Mouse (Mus musculus): ENCODE results near the gene Rpl35. TPM values are rescaled to one million over a fixed set of nuclear protein-coding genes. Genes with fewer than 3 reads are reported as not detected.
A peak's percentile ranks its signal among the peaks of the same experiment; 100 is the strongest.

Rpl35 gene
- polyA plus RNA-seq, 1 experiment from 2014 or later = 585 TPM

DNA sequence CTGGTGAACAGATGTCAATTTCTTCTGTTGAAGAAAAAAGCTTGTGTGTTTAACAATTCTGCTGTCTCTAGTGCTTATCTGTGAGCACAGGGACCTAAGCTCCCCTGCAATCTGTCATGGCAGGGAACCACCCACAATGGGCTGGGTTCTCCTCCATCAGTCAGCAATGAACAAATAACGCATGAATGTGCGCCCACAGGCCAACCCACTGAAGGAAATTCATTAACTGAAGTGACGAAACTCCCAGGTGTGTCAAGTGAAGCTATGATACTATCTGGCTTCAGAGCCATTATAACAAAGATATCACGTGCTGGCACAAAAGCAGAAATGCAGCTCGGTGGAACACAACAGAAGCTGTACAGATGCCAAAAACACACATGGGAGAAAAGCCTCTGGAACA, 35.4 kb downstream of the Rpl35 start:
- TF ChIP-seq CTCF (IDR thresholded peaks at IDR 0.05; ENCODE audit: low read depth) = no peak
- H3K27ac ChIP-seq (ENCODE audit: low read depth, low read length) = no peak overlapping the region
- WGBS = 33% methylated on average over 5 of the region's 5 CpGs
- no peaks in the 10 kb centered on the region for H3K4me1 ChIP-seq (replicated peaks; ENCODE audit: control insufficient read depth, insufficient read depth, low read length)
- peak; percentile 73 for ATAC-seq
- no peak overlapping the region for H3K4me3 ChIP-seq (ENCODE audit: low read depth, low read length)
- no peaks in the 10 kb centered on the region for H3K9me3 ChIP-seq (ENCODE audit: control insufficient read depth)
- no peaks in the 10 kb centered on the region for H3K27me3 ChIP-seq (replicated peaks; ENCODE audit: control insufficient read depth, insufficient read depth, low read length)
- H3K36me3 ChIP-seq (ENCODE audit: control insufficient read depth, insufficient read depth) = no peaks in the 10 kb centered on the region
- no peak overlapping the region for H3K4me2 ChIP-seq (replicated peaks; ENCODE audit: low read depth)
- H3K9ac ChIP-seq (ENCODE audit: low read depth, low read length) = no peak overlapping the region

DNA sequence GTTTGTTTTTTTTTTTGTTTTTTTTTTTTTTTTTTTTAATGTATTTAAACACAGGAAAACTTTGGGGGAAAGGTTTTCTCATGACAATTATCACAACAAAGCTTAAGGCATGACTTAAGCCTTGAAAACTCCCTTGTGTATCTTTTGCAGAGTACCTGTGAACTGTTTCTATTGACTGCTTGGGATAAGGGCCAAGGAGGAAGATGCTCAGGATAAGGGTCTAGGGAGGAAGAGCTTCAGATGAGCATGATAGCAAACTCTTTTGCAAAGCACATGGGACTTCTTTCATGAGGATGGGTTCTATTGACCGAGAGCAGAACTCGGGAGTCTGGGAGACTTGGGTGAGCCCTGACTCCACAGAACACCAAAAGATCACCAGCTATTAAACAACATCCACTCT, 35.8 kb downstream of the Rpl35 start:
- Histone ChIP-seq H3K9me3 (ENCODE audit: control insufficient read depth) (no peaks in the 10 kb centered on the region), H3K4me3 (ENCODE audit: low read depth, low read length) (no peak overlapping the region), H3K36me3 (ENCODE audit: control insufficient read depth, insufficient read depth) (no peaks in the 10 kb centered on the region), H3K4me2 (replicated peaks; ENCODE audit: low read depth) (no peak overlapping the region), H3K27ac (ENCODE audit: low read depth, low read length) (no peak overlapping the region), H3K27me3 (replicated peaks; ENCODE audit: control insufficient read depth, insufficient read depth, low read length) (no peaks in the 10 kb centered on the region), H3K4me1 (replicated peaks; ENCODE audit: control insufficient read depth, insufficient read depth, low read length) (no peaks in the 10 kb centered on the region), H3K9ac (ENCODE audit: low read depth, low read length) (no peak overlapping the region)
- 73% methylated on average over 2 of the region's 2 CpGs for WGBS
- ATAC-seq = no peak
- no peak for TF ChIP-seq CTCF (IDR thresholded peaks at IDR 0.05; ENCODE audit: low read depth)

DNA sequence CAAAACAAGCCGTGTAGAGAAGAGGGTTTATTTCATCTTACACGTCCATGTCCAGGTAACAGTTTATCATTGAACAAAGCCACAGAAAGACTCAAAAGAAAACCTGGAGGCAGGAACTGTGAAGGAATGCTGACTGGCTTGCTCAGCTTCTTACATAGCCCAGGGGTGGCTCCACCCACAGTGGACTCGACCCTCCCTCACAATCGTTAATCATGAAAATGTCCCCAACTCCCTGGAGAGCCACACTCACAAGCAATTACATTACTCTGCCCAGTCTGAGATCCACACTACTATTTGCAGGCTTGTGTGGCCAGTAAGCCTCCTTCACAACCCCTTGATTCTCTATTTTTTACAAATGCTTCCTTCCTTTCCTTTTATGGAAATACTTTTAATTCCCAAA, 41.2 kb downstream of the Rpl35 start:
- no peaks in the 10 kb centered on the region for H3K9me3 ChIP-seq (ENCODE audit: control insufficient read depth)
- H3K4me3 ChIP-seq (ENCODE audit: low read depth, low read length) = no peak overlapping the region
- WGBS = 24% methylated on average over 4 of the region's 4 CpGs
- no peak overlapping the region for H3K9ac ChIP-seq (ENCODE audit: low read depth, low read length)
- no peaks in the 10 kb centered on the region for H3K27me3 ChIP-seq (replicated peaks; ENCODE audit: control insufficient read depth, insufficient read depth, low read length)
- no peaks in the 10 kb centered on the region for H3K4me1 ChIP-seq (replicated peaks; ENCODE audit: control insufficient read depth, insufficient read depth, low read length)
- ATAC-seq = no peak
- H3K4me2 ChIP-seq (replicated peaks; ENCODE audit: low read depth) = no peak overlapping the region
- no peaks in the 10 kb centered on the region for H3K36me3 ChIP-seq (ENCODE audit: control insufficient read depth, insufficient read depth)
- no peak for TF ChIP-seq CTCF (IDR thresholded peaks at IDR 0.05; ENCODE audit: low read depth)
- no peak overlapping the region for H3K27ac ChIP-seq (ENCODE audit: low read depth, low read length)

DNA sequence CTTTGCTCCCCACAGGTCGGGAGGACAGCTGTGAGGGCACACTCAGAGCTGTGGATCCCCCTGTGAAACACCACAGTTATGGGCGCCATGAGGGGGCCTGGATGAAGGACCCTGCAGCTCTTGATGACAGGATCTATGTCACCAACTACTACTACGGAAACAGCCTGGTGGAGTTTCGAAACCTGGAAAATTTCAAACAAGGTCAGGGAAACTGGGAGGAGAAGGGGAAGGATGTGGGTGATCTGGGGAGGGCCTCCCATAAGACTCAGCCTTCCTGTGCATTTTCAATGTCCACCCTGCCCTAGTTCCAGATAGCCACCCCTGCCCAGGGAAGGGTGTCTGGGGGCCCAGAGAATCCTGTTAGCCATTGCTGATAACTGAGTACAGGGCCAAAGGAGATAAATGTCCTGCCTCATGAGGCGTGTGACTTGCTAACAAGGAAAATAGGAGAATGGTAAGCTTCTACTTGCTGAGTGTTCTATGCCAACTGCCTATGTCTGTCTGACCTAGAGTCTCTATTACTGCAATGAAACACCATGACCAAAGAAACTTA, 47.7 kb downstream of the Rpl35 start:
- WGBS = 78% methylated on average over 5 of the region's 5 CpGs
- H3K4me1 ChIP-seq (replicated peaks; ENCODE audit: control insufficient read depth, insufficient read depth, low read length) = no peaks in the 10 kb centered on the region

DNA sequence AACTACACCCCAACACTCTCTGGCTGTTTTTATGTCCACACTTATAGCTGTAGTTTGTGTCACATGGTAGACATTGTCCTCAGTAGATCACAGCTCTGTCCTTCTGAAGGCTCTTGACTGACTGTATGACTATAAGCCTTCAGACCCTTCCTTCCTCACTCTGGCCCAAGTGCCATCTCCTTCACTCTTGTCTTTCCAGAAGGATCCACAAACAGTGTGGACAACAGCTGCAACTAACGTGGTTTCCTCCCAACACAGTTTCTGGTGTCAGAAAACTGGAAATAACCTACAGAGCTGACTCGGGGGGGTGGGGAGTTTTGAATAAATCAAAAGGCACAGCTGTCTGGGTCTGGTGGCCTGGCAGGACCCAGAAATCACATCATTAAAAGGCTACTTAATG, 49.4 kb downstream of the Rpl35 start:
- Histone ChIP-seq H3K4me3 (ENCODE audit: low read depth, low read length) (no peak overlapping the region), H3K36me3 (ENCODE audit: control insufficient read depth, insufficient read depth) (no peaks in the 10 kb centered on the region), H3K4me1 (replicated peaks; ENCODE audit: control insufficient read depth, insufficient read depth, low read length) (no peaks in the 10 kb centered on the region), H3K9ac (ENCODE audit: low read depth, low read length) (no peak overlapping the region), H3K27ac (ENCODE audit: low read depth, low read length) (no peak overlapping the region), H3K27me3 (replicated peaks; ENCODE audit: control insufficient read depth, insufficient read depth, low read length) (no peaks in the 10 kb centered on the region), H3K4me2 (replicated peaks; ENCODE audit: low read depth) (no peak overlapping the region), H3K9me3 (ENCODE audit: control insufficient read depth) (no peaks in the 10 kb centered on the region)
- TF ChIP-seq CTCF (IDR thresholded peaks at IDR 0.05; ENCODE audit: low read depth) = no peak
- 69% methylated on average over 2 of the region's 2 CpGs for WGBS
- ATAC-seq = no peak

More for the DNA sequence above, 47.7 kb downstream of the Rpl35 start:
- Histone ChIP-seq H3K9ac (ENCODE audit: low read depth, low read length) (no peak overlapping the region), H3K4me2 (replicated peaks; ENCODE audit: low read depth) (no peak overlapping the region), H3K27me3 (replicated peaks; ENCODE audit: control insufficient read depth, insufficient read depth, low read length) (no peaks in the 10 kb centered on the region), H3K36me3 (ENCODE audit: control insufficient read depth, insufficient read depth) (no peaks in the 10 kb centered on the region), H3K4me3 (ENCODE audit: low read depth, low read length) (no peak overlapping the region), H3K27ac (ENCODE audit: low read depth, low read length) (no peak overlapping the region), H3K9me3 (ENCODE audit: control insufficient read depth) (no peaks in the 10 kb centered on the region)
- no peak for ATAC-seq
- TF ChIP-seq CTCF (IDR thresholded peaks at IDR 0.05; ENCODE audit: low read depth) = no peak

DNA sequence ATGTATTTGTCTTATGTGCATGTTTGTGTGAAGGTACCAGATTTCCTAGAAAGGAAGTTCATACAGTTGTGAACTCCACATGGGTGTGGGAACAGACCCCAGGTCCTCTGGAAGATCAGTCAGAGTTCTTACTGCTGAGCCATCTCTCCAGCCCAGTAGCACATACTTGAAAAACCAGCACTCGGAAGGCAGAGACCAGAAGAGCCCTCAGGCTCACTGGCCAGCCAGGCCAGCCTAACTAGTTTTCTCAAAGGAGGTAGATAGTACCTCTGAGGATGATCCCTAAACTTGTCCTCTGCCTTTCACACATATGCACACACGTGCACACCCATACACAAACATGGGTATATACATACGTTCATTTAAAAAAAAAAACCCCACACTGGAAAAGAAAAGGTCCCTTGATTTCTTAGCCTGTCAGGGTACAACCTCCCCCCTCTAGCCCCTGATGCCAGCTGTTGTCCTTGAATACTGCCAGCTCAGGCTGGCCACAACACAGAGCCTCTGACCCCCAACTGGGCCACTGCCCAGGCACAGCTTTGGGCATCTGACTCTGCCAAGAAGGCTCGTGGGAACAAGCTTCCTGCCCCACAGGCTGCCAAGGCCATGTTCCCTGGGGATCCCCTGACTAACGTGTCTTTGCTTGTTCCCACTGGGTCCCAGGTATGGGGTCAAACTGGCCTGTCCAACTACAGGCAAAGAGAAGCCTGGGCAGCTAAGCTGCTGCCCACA, 52.1 kb downstream of the Rpl35 start:
- no peak for ATAC-seq
- Histone ChIP-seq H3K27ac (ENCODE audit: low read depth, low read length) (no peak overlapping the region), H3K9ac (ENCODE audit: low read depth, low read length) (no peak overlapping the region), H3K4me2 (replicated peaks; ENCODE audit: low read depth) (no peak overlapping the region), H3K9me3 (ENCODE audit: control insufficient read depth) (no peaks in the 10 kb centered on the region), H3K27me3 (replicated peaks; ENCODE audit: control insufficient read depth, insufficient read depth, low read length) (no peaks in the 10 kb centered on the region), H3K4me3 (ENCODE audit: low read depth, low read length) (no peak overlapping the region), H3K36me3 (ENCODE audit: control insufficient read depth, insufficient read depth) (no peaks in the 10 kb centered on the region), H3K4me1 (replicated peaks; ENCODE audit: control insufficient read depth, insufficient read depth, low read length) (no peaks in the 10 kb centered on the region)
- TF ChIP-seq CTCF (IDR thresholded peaks at IDR 0.05; ENCODE audit: low read depth) = no peak
- WGBS = 83% methylated on average over 5 of the region's 5 CpGs

Other genes starting within 250 kb of the Rpl35 start
- gene Nr6a1, start 77.9 kb downstream of the Rpl35 start, polyA plus RNA-seq (2015; fragmentation: Nextera tagmentation; extraction: Ambion mirVana) = 1.6 and 1.7 TPM in 2 replicates
- 1.2 and 1.5 TPM in 2 replicates for gene Olfml2a, start 73.6 kb downstream of the Rpl35 start, polyA plus RNA-seq (2015; fragmentation: Nextera tagmentation; extraction: Ambion mirVana)
- 0.47 and 0.78 TPM in 2 replicates for gene Wdr38, start 8.1 kb downstream of the Rpl35 start, polyA plus RNA-seq (2015; fragmentation: Nextera tagmentation; extraction: Ambion mirVana)
- 68.3 and 73.3 TPM in 2 replicates for gene Arpc5l, start 276 bp downstream of the Rpl35 start, polyA plus RNA-seq (2015; fragmentation: Nextera tagmentation; extraction: Ambion mirVana)
- gene Golga1, start 59.9 kb upstream of the Rpl35 start, polyA plus RNA-seq (2015; fragmentation: Nextera tagmentation; extraction: Ambion mirVana) = 26.7 and 31.5 TPM in 2 replicates
- 3.2 and 4.3 TPM in 2 replicates for gene Scai, start 185.1 kb upstream of the Rpl35 start, polyA plus RNA-seq (2015; fragmentation: Nextera tagmentation; extraction: Ambion mirVana)
- 53.6 and 54.5 TPM in 2 replicates for gene Ppp6c, start 220.8 kb upstream of the Rpl35 start, polyA plus RNA-seq (2015; fragmentation: Nextera tagmentation; extraction: Ambion mirVana)